Mouse (Mus musculus) ES-Bruce4 (cell line): Measurements from ENCODE around the gene Sema5a.

Experiments used
- CTCF ChIP-seq: IDR thresholded peaks from one replicate; pipeline ENCODE4 v1.8.1; 2011; ENCODE audit warnings: low read depth, low read length
- POLR2A ChIP-seq: IDR thresholded peaks from one replicate; pipeline ENCODE4 v1.8.1; 2011; ENCODE audit warnings: low read length; ENCODE audit not compliant: insufficient read depth

- TF ChIP-seq CTCF (no peak), POLR2A (no peak)
Observed at GRCm38 (mm10) chr15:32257340-32257739, 12.7 kb downstream of the Sema5a start.
